Mouse (Mus musculus): ENCODE data around the gene Tas1r2. TPM values are rescaled to one million over a fixed set of nuclear protein-coding genes. Genes with fewer than 3 reads are reported as not detected.

The Tas1r2 gene
- not detected in 2 replicates for polyA plus RNA-seq (2014; fragmentation: Nextera tagmentation; extraction: Ambion mirVana)

DNA sequence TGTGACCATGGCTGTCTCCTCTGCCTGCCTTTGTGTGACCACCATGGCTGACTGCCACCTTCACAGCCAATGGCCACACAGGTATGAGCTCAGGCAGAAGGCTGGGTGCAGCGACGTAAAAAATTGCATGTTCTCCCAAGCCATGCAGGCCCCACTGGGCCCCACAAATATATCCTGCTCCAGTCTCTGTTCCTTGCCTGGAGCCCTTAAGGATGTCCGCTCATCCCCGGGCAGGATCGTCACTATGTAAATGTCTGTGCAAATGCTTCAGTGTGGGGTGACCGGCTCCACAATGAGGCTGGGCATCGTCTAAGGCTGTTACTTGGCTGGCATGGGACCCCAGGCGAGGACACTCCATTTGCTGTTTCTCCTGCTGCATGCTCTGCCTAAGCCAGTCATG is at the start of gene Tas1r2:
Tas1r2 (plus strand) TSS at position 301 of the 400 bp plus-strand sequence.
- ATAC-seq (ENCODE audit: insufficient number of reproducible peaks, insufficient read depth, low FRiP score, low read depth) = no peak
- H3K27me3 ChIP-seq (ENCODE audit: control insufficient read depth, insufficient read depth, low read length) = no peaks in the 10 kb centered on the region
- peaks cover 5% of the 10 kb centered on the region; the same call in 1 of the 2 replicates for H3K36me3 ChIP-seq (ENCODE audit: control insufficient read depth, insufficient read depth, low read length)
- no peaks in the 10 kb centered on the region for H3K4me1 ChIP-seq (ENCODE audit: control insufficient read depth in 2 of 2, insufficient read depth in 2 of 2, low read length in 2 of 2)
- H3K4me3 ChIP-seq (ENCODE audit: control insufficient read depth in 1 of 2, insufficient read depth in 1 of 2, low read depth in 1 of 2, low read length in 2 of 2) = no peak within 1 kb of the TSS
- no peak within 1 kb of the TSS for H3K27ac ChIP-seq (replicated peaks in 1 of 2; ENCODE audit: control insufficient read depth in 1 of 2, insufficient read depth in 1 of 2, low read depth in 2 of 2, low read length in 2 of 2)
- no peak within 1 kb of the TSS for H3K9ac ChIP-seq (ENCODE audit: low read length)
- H3K4me2 ChIP-seq (ENCODE audit: low read length) = no peak within 1 kb of the TSS
- 79% methylated on average over 8 of the region's 8 CpGs for WGBS
- no peaks in the 10 kb centered on the region for H3K9me3 ChIP-seq (ENCODE audit: control insufficient read depth, low read length)

GRCm38 (mm10) chr4:139605216-139605615 is 48.1 kb upstream of the Tas1r2 start:
- H3K36me3 ChIP-seq (ENCODE audit: control insufficient read depth, insufficient read depth, low read length) = peaks cover 57% of the 10 kb centered on the region
- no peak overlapping the region for H3K9ac ChIP-seq (ENCODE audit: low read length)
- no peak overlapping the region for H3K27ac ChIP-seq (replicated peaks in 1 of 2; ENCODE audit: control insufficient read depth in 1 of 2, insufficient read depth in 1 of 2, low read depth in 2 of 2, low read length in 2 of 2)
- H3K9me3 ChIP-seq (ENCODE audit: control insufficient read depth, low read length) = no peaks in the 10 kb centered on the region
- no peaks in the 10 kb centered on the region for H3K27me3 ChIP-seq (ENCODE audit: control insufficient read depth, insufficient read depth, low read length)
- no peak overlapping the region for H3K4me3 ChIP-seq (ENCODE audit: control insufficient read depth in 1 of 2, insufficient read depth in 1 of 2, low read depth in 1 of 2, low read length in 2 of 2)
- ATAC-seq (ENCODE audit: insufficient number of reproducible peaks, insufficient read depth, low FRiP score, low read depth) = no peak
- no peak overlapping the region for H3K4me2 ChIP-seq (ENCODE audit: low read length)
- peaks cover 24 to 26% of the 10 kb centered on the region in 2 experiments for H3K4me1 ChIP-seq (ENCODE audit: control insufficient read depth in 2 of 2, insufficient read depth in 2 of 2, low read length in 2 of 2)
- WGBS = 81% methylated on average over 11 of the region's 11 CpGs

DNA sequence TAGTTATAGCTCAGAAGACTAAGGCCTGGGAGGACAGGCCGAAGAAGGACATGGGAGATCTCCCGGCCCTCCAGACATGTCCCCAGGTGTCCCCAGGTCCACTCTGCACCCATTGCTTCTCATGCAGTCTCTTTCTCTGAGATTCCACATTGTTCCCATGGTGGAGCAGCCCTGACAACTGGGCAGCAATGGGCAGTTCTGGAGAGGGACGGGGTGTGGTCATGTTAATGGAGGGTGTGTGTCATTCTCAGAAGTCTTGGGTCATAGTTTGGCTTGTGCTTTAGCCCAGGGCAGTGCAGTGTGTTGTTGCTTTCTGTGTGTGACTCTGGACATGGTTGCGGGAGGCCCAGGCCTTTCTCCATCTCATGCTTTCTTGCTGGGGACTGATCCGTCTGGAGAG is 46.6 kb upstream of the Tas1r2 start:
- no peak overlapping the region for H3K27ac ChIP-seq (replicated peaks in 1 of 2; ENCODE audit: control insufficient read depth in 1 of 2, insufficient read depth in 1 of 2, low read depth in 2 of 2, low read length in 2 of 2)

GRCm38 (mm10) chr4:139608975-139609374 is 44.4 kb upstream of the Tas1r2 start:
- Histone ChIP-seq H3K4me3 (ENCODE audit: control insufficient read depth in 1 of 2, insufficient read depth in 1 of 2, low read depth in 1 of 2, low read length in 2 of 2) (no peak overlapping the region), H3K27ac (replicated peaks in 1 of 2; ENCODE audit: control insufficient read depth in 1 of 2, insufficient read depth in 1 of 2, low read depth in 2 of 2, low read length in 2 of 2) (no peak overlapping the region), H3K36me3 (ENCODE audit: control insufficient read depth, insufficient read depth, low read length) (peaks cover 72% of the 10 kb centered on the region), H3K9ac (ENCODE audit: low read length) (no peak overlapping the region), H3K27me3 (ENCODE audit: control insufficient read depth, insufficient read depth, low read length) (no peaks in the 10 kb centered on the region), H3K9me3 (ENCODE audit: control insufficient read depth, low read length) (0 out of 2 replicates have a peak, but pooled peaks cover 2% of the 10 kb centered on the region), H3K4me2 (ENCODE audit: low read length) (no peak overlapping the region), H3K4me1 (ENCODE audit: control insufficient read depth in 2 of 2, insufficient read depth in 2 of 2, low read length in 2 of 2) (peaks cover 0 to 6% of the 10 kb centered on the region in 2 experiments; a peak in 2 of 4 replicates)
- ATAC-seq (ENCODE audit: insufficient number of reproducible peaks, insufficient read depth, low FRiP score, low read depth) = no peak
- WGBS = 62% methylated on average over 4 of the region's 4 CpGs

More for the DNA sequence above, 46.6 kb upstream of the Tas1r2 start:
- H3K4me1 ChIP-seq (ENCODE audit: control insufficient read depth in 2 of 2, insufficient read depth in 2 of 2, low read length in 2 of 2) = peaks cover 14 to 21% of the 10 kb centered on the region in 2 experiments
- ATAC-seq (ENCODE audit: insufficient number of reproducible peaks, insufficient read depth, low FRiP score, low read depth) = no peak
- 91% methylated on average over 5 of the region's 5 CpGs for WGBS
- H3K36me3 ChIP-seq (ENCODE audit: control insufficient read depth, insufficient read depth, low read length) = peaks cover 60% of the 10 kb centered on the region
- H3K9ac ChIP-seq (ENCODE audit: low read length) = no peak overlapping the region
- no peaks in the 10 kb centered on the region for H3K9me3 ChIP-seq (ENCODE audit: control insufficient read depth, low read length)
- no peak overlapping the region for H3K4me3 ChIP-seq (ENCODE audit: control insufficient read depth in 1 of 2, insufficient read depth in 1 of 2, low read depth in 1 of 2, low read length in 2 of 2)
- no peak overlapping the region for H3K4me2 ChIP-seq (ENCODE audit: low read length)
- no peaks in the 10 kb centered on the region for H3K27me3 ChIP-seq (ENCODE audit: control insufficient read depth, insufficient read depth, low read length)

DNA sequence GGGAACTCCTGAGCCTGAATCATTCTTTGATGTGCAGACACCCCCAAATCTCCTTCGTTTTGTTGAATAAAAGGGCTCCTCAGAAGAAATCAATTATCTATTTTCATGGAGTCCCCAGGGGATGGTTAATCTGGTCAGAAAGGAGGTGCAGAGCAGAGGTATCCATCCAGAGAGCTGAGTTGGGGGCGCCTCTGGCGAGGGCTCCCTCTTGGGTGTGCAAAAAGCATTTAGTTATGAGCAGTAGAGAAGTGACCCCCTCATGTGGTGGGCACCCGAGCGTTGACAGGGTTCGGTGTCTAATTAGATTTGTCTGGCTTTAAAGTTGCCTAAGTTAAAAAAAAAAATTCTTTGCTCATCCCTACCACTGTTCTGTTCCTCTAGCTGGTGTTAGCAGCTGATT is 42.4 kb upstream of the Tas1r2 start:
- H3K27ac ChIP-seq (replicated peaks in 1 of 2; ENCODE audit: control insufficient read depth in 1 of 2, insufficient read depth in 1 of 2, low read depth in 2 of 2, low read length in 2 of 2) = peak overlapping the region; percentile 14 to 69; a peak in 3 of 4 replicates
- H3K9me3 ChIP-seq (ENCODE audit: control insufficient read depth, low read length) = 0 out of 2 replicates have a peak, but pooled peaks cover 5% of the 10 kb centered on the region
- 68% methylated on average over 6 of the region's 6 CpGs for WGBS
- no peak for ATAC-seq (ENCODE audit: insufficient number of reproducible peaks, insufficient read depth, low FRiP score, low read depth)
- H3K9ac ChIP-seq (ENCODE audit: low read length) = no peak overlapping the region
- H3K4me3 ChIP-seq (ENCODE audit: control insufficient read depth in 1 of 2, insufficient read depth in 1 of 2, low read depth in 1 of 2, low read length in 2 of 2) = no peak overlapping the region
- H3K27me3 ChIP-seq (ENCODE audit: control insufficient read depth, insufficient read depth, low read length) = no peaks in the 10 kb centered on the region
- H3K36me3 ChIP-seq (ENCODE audit: control insufficient read depth, insufficient read depth, low read length) = peaks cover 70% of the 10 kb centered on the region
- H3K4me2 ChIP-seq (ENCODE audit: low read length) = peak overlapping the region; percentile 13; the same call in 1 of the 2 replicates
- peaks cover 3 to 9% of the 10 kb centered on the region in 2 experiments; a peak in 3 of 4 replicates for H3K4me1 ChIP-seq (ENCODE audit: control insufficient read depth in 2 of 2, insufficient read depth in 2 of 2, low read length in 2 of 2)

DNA sequence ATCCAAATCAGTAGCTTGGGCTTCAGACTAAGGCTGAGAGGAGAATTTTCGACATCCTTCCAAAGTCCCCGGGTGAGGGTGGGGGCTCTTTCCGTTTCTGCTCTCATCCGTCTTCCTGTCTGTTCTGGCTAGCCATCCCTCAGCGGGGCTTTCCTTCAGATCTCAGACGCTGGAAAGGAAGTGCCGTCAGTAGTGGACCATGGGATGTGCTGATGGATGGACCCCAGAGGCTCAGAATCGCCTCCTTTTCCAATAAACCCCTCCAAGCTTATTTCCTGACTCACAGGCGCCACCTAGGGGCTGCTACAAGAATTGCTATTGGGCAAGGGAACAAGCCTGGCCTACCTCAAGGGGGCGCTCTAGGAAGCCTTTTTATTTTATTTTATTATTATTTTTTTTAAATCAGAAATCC is 41.8 kb upstream of the Tas1r2 start:
- peaks cover 65% of the 10 kb centered on the region for H3K36me3 ChIP-seq (ENCODE audit: control insufficient read depth, insufficient read depth, low read length)
- H3K4me2 ChIP-seq (ENCODE audit: low read length) = peak overlapping the region; percentile 55
- ATAC-seq (ENCODE audit: insufficient number of reproducible peaks, insufficient read depth, low FRiP score, low read depth) = peak; percentile 78
- H3K27me3 ChIP-seq (ENCODE audit: control insufficient read depth, insufficient read depth, low read length) = no peaks in the 10 kb centered on the region
- 0 out of 2 replicates have a peak, but pooled peaks cover 5% of the 10 kb centered on the region for H3K9me3 ChIP-seq (ENCODE audit: control insufficient read depth, low read length)
- peak overlapping the region in 1 of 2 experiments; percentile 69; a peak in 1 of 4 replicates for H3K27ac ChIP-seq (replicated peaks in 1 of 2; ENCODE audit: control insufficient read depth in 1 of 2, insufficient read depth in 1 of 2, low read depth in 2 of 2, low read length in 2 of 2)
- no peak overlapping the region for H3K9ac ChIP-seq (ENCODE audit: low read length)
- H3K4me3 ChIP-seq (ENCODE audit: control insufficient read depth in 1 of 2, insufficient read depth in 1 of 2, low read depth in 1 of 2, low read length in 2 of 2) = no peak overlapping the region
- 3% methylated on average over 10 of the region's 10 CpGs for WGBS
- peaks cover 4 to 11% of the 10 kb centered on the region in 2 experiments; a peak in 3 of 4 replicates for H3K4me1 ChIP-seq (ENCODE audit: control insufficient read depth in 2 of 2, insufficient read depth in 2 of 2, low read length in 2 of 2)

DNA sequence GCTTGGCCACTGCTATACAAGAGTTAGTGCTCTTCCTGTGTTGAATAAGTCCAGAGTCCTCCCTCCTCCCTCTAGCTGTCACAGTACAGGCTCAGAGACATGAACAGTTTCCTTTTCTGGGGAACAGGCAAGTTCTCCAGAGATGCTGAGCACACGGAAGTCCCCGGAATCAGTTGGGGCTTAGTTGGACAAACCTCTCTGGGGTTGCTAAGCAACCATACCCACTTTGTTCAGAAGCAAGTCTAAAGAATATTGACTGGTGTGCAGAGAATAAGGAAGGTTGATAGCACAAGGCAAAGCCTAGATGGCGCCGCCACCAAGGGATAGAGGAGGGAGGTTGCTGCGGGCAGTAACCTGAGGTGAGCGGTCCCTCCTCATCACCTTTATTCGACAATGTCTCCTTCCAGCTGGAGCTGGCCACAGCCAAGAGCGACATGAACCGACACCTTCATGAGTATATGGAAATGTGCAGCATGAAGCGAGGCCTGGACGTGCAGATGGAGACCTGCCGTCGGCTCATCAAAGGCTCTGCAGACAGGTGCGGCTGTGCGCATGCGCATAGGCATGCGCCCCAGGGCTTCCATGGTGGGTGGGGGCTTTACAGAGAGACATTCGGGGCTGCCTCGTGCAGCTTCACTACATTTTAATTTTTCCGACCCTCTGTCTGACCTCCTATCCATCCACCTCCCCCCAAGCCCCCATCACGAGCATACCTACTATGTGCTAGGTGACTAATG is 38.6 kb upstream of the Tas1r2 start:
- Histone ChIP-seq H3K27me3 (ENCODE audit: control insufficient read depth, insufficient read depth, low read length) (no peaks in the 10 kb centered on the region), H3K27ac (replicated peaks in 1 of 2; ENCODE audit: control insufficient read depth in 1 of 2, insufficient read depth in 1 of 2, low read depth in 2 of 2, low read length in 2 of 2) (no peak overlapping the region), H3K4me3 (ENCODE audit: control insufficient read depth in 1 of 2, insufficient read depth in 1 of 2, low read depth in 1 of 2, low read length in 2 of 2) (no peak overlapping the region), H3K9me3 (ENCODE audit: control insufficient read depth, low read length) (0 out of 2 replicates have a peak, but pooled peaks cover 5% of the 10 kb centered on the region), H3K4me2 (ENCODE audit: low read length) (no peak overlapping the region), H3K9ac (ENCODE audit: low read length) (no peak overlapping the region), H3K4me1 (ENCODE audit: control insufficient read depth in 2 of 2, insufficient read depth in 2 of 2, low read length in 2 of 2) (peaks cover 6 to 11% of the 10 kb centered on the region in 2 experiments; a peak in 3 of 4 replicates), H3K36me3 (ENCODE audit: control insufficient read depth, insufficient read depth, low read length) (peaks cover 45% of the 10 kb centered on the region)
- WGBS = 89% methylated on average over 21 of the region's 21 CpGs
- ATAC-seq (ENCODE audit: insufficient number of reproducible peaks, insufficient read depth, low FRiP score, low read depth) = no peak

All from heart, embryonic 14.5 days (tissue).